Mouse (Mus musculus) liver, postnatal 0 days (tissue): ENCODE results near the gene Amtn. TPM values are rescaled to one million over a fixed set of nuclear protein-coding genes. Genes with fewer than 3 reads are reported as not detected.
"Not testable (repeated sequence)": the region's sequence is repeated elsewhere in the genome, so short reads cannot be mapped to it uniquely, and the experiment has no call there.

Experiments used
- ATAC-seq: fragments of 200-750 bp; cut with Nextera tagmentation; 2 replicates; pipeline ENCODE4 v1.8.0; 2017; ENCODE audit warnings: mild to moderate bottlenecking, moderate library complexity
- DNase-seq: peaks from one replicate; pipeline ENCODE4 v3.0.0-alpha.2; 2016
- H3K27ac ChIP-seq: fragments of 300-500 bp; sonication (generic); 2 replicates; pipeline ENCODE4 v1.5.1; 2014; ENCODE audit warnings: antibody characterized with exemption, moderate library complexity, mild to moderate bottlenecking, low read depth
- H3K27me3 ChIP-seq: fragments of 300-500 bp; sonication (generic); 2 replicates; pipeline ENCODE4 v1.6.1; 2014; ENCODE audit warnings: low read length, control low read depth, mixed read lengths; ENCODE audit not compliant: insufficient read depth
- H3K36me3 ChIP-seq: fragments of 300-500 bp; sonication (generic); replicated peaks from 2 replicates; pipeline ENCODE4 v1.6.1; 2014; ENCODE audit warnings: mild to moderate bottlenecking, control low read depth, low read length, moderate library complexity, mixed read lengths; ENCODE audit not compliant: insufficient read depth
- H3K4me1 ChIP-seq: fragments of 300-500 bp; sonication (generic); 2 replicates; pipeline ENCODE4 v1.6.1; 2014; ENCODE audit warnings: antibody characterized with exemption, mild to moderate bottlenecking, control low read depth; ENCODE audit not compliant: insufficient read depth
- H3K4me2 ChIP-seq: fragments of 300-500 bp; sonication (generic); 2 replicates; pipeline ENCODE4 v1.6.1; 2014; ENCODE audit warnings: low read depth, mild to moderate bottlenecking, low read length, moderate library complexity, mixed read lengths
- H3K4me3 ChIP-seq: fragments of 300-500 bp; sonication (generic); 2 replicates; pipeline ENCODE4 v1.5.1; 2014; ENCODE audit warnings: low read depth, low read length
- H3K9ac ChIP-seq: fragments of 300-500 bp; sonication (generic); replicated peaks from 2 replicates; pipeline ENCODE4 v1.6.1; 2014; ENCODE audit warnings: mild to moderate bottlenecking, moderate library complexity
- H3K9me3 ChIP-seq: fragments of 300-500 bp; sonication (generic); 2 replicates; pipeline ENCODE4 v1.6.1; 2016; ENCODE audit warnings: mild to moderate bottlenecking, control low read depth, low read length, mixed read lengths
- CTCF ChIP-seq: sonication (generic); IDR thresholded peaks from 2 replicates; pipeline ENCODE4 v1.5.1; 2016; ENCODE audit warnings: antibody characterized with exemption, low read depth
- EP300 ChIP-seq: IDR thresholded peaks from 2 replicates; pipeline ENCODE4 v1.6.1; 2016; ENCODE audit warnings: antibody characterized with exemption, low read depth, mild to moderate bottlenecking
- WGBS: fragments of 180-500 bp; shearing (Covaris S2); extraction: QIAGEN DNeasy Blood & Tissue Kit; methylation state at CpG from one replicate; pipeline ENCODE4 v1.1.7; 2014; ENCODE audit not compliant: insufficient replicate concordance; 5-methylcytosine and 5-hydroxymethylcytosine counted together
- polyA plus RNA-seq: library from polyadenylated mRNA; unstranded; fragments of >200 nt; fragmentation: Nextera tagmentation; extraction: Ambion mirVana; gene quantifications from 2 replicates; pipeline ENCODE4 v1.2.1, GENCODE M21; 2015

The Amtn gene
- polyA plus RNA-seq, 1 experiment from 2014 or later = not detected

DNA sequence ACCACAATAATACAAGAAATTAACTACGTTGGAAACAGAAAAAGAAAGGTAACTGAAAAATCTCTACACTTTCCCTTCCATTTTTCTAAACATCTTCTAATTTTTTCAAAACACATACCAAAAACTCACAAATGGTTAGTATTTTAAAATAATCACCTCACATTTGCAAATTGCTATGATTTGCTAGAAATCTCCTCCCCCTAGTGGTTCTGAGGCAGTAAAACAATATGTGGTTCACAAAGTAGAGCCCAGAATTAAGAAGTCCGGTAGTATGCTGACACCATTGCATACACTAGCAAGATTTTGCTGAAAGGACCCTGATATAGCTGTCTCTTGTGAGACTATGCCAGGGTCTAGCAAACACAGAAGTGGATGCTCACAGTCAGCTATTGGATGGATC lies 16.1 kb downstream of the Amtn start:
- H3K27ac ChIP-seq, H3K9ac ChIP-seq, H3K9me3 ChIP-seq, H3K4me3 ChIP-seq, H3K4me2 ChIP-seq, H3K36me3 ChIP-seq, DNase-seq, H3K4me1 ChIP-seq, ATAC-seq, H3K27me3 ChIP-seq: not testable (repeated sequence)
- WGBS = 82% methylated on average over 2 of the region's 2 CpGs
- TF ChIP-seq CTCF = 0 out of 2 replicates have a peak, but pooled peaks have one; percentile 3

DNA sequence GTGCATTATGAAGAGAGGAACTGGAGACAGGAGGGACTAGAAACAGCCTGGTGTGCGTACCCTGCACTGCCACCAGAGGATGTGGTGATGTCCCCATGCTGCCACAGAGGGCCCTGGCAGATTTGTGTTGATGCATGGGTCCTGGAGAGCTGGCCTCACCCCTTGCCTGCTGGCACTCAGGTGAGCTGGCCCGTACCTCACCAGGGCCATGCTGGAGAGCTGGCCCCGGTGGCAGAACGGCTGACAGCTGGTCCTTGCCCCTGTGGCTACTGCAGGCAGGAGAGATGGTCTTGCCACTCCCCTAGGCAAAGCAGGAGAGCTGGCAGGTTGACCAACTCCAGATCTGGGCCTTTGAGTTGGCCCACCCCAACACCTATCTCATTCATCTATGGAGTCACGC lies 22.7 kb downstream of the Amtn start:
- Histone ChIP-seq H3K27me3 (no peaks in the 10 kb centered on the region), H3K36me3 (no peaks in the 10 kb centered on the region), H3K4me2 (no peak overlapping the region), H3K27ac (no peak overlapping the region), H3K4me1 (no peaks in the 10 kb centered on the region), H3K9me3 (no peaks in the 10 kb centered on the region), H3K4me3 (no peak overlapping the region), H3K9ac (no peak overlapping the region)
- no peak for ATAC-seq
- no peak for TF ChIP-seq CTCF
- no peak for TF ChIP-seq EP300
- WGBS = 70% methylated on average over 5 of the region's 5 CpGs
- no peak for DNase-seq

DNA sequence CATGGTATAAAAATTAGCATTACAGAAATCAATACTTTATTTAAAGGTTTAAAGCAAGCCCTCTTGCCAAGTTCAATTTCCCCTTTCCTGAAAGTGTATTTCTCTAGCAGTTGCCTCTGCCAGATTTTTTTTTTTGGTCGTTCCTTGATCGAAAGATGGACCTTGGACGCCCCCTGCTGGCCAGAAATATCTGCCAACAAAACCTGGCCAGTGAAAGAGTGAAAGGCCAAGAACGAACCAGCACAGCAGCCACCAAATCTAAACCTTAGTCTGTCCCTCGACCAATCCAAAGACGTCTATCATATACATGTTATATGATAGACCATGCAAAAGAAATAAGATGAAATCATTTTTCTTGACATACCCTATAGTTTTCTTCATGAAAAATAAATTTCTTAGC lies 23.9 kb downstream of the Amtn start:
- no peaks in the 10 kb centered on the region for H3K4me1 ChIP-seq
- 6% methylated on average over 6 of the region's 6 CpGs for WGBS
- no peak overlapping the region for H3K27ac ChIP-seq
- no peak overlapping the region for H3K9ac ChIP-seq
- DNase-seq (peak; percentile 71), ATAC-seq (no peak)
- no peaks in the 10 kb centered on the region for H3K36me3 ChIP-seq
- H3K27me3 ChIP-seq = no peaks in the 10 kb centered on the region
- no peak overlapping the region for H3K4me3 ChIP-seq
- peak; percentile 67 for TF ChIP-seq CTCF
- no peak for TF ChIP-seq EP300
- no peak overlapping the region for H3K4me2 ChIP-seq
- H3K9me3 ChIP-seq = no peaks in the 10 kb centered on the region

DNA sequence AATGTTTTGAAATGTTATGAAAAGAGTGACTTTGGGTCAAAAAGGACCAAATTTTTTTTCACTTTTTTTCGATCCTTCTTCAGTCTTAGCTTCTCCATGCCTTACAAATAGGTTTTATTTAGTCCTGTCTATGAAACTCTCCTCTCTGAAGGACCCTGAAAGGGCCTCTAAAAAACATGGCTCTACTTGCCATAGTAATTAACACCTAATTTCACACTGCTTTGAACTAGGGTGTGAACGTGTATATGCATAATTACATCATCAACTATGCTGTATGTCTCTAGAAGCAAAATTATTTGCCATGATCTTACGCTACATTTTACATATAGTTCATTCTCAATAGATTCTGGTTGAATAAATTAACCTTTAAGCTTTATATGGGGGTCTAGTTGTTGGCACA lies 25.6 kb downstream of the Amtn start:
- Histone ChIP-seq H3K4me1 (no peaks in the 10 kb centered on the region), H3K27me3 (no peaks in the 10 kb centered on the region), H3K9me3 (no peaks in the 10 kb centered on the region), H3K4me2 (no peak overlapping the region), H3K36me3 (no peaks in the 10 kb centered on the region), H3K9ac (no peak overlapping the region), H3K27ac (no peak overlapping the region), H3K4me3 (no peak overlapping the region)
- 66% methylated on average over 3 of the region's 3 CpGs for WGBS
- DNase-seq (no peak), ATAC-seq (no peak)
- no peak for TF ChIP-seq CTCF
- no peak for TF ChIP-seq EP300

DNA sequence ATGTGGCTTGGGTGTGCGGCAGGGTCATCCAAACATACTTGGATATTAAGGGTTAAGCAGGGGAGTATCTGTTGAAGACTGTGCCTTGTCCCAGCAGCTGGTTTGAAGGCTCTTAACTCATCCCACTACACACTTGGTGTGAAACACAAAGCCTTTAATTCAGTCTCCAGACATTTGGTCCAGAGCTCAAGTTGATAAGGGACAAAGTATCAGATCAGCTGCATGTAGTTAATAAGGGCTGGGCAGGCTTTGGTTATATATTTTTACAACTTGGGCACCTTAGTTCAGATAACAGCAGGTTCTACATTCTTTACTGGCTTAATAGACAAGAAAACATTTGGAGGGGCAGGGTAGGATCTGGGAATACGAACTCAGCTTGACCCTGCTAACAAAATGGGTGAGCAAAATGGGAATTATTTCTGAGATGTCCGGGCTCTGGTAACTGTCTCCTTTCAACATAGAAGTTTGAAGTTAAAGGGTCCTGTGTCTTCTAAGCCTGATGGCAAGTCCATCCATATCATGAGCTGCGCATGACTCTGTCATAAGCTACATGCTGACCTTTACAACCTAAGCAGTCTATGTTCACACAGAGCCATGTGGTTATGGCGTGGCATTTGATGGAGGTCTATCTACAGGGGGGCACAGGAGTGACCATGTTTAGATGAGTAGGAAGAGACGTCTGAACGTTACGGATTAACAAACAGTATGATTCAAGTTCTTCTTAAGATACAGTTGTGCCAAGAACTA lies 44.6 kb downstream of the Amtn start:
- Histone ChIP-seq H3K4me3 (no peak overlapping the region), H3K27ac (no peak overlapping the region), H3K4me2 (no peak overlapping the region), H3K9ac (no peak overlapping the region), H3K36me3 (no peaks in the 10 kb centered on the region), H3K9me3 (no peaks in the 10 kb centered on the region), H3K27me3 (no peaks in the 10 kb centered on the region), H3K4me1 (no peaks in the 10 kb centered on the region)
- 75% methylated on average over 8 of the region's 8 CpGs for WGBS
- TF ChIP-seq EP300 (no peak), CTCF (no peak)
- no peak for ATAC-seq
- DNase-seq = no peak

DNA sequence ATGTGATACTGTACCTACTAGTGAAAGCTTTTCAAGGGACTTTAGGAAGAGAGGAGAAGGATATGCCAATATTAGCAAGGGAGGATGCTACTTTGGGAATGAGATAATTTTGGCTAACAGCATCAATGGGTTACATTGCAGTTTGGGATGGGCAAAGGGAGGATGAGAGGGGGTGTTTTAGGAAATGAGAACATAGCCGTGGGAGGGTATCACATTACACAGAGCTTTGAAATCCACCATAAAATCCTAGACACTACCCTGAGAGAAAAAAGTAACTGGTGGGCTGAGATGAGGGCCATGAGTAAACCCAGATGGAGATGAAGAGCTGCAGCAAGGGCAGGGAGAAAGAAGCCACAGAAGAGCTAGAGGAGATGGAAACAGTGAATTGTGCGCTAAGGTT lies 49.0 kb downstream of the Amtn start:
- not testable (repeated sequence) for H3K27me3 ChIP-seq, ATAC-seq, H3K4me1 ChIP-seq, H3K9ac ChIP-seq, H3K36me3 ChIP-seq, H3K4me3 ChIP-seq, H3K9me3 ChIP-seq, DNase-seq, H3K4me2 ChIP-seq, H3K27ac ChIP-seq
- WGBS = 61% methylated on average over 2 of the region's 2 CpGs

DNA sequence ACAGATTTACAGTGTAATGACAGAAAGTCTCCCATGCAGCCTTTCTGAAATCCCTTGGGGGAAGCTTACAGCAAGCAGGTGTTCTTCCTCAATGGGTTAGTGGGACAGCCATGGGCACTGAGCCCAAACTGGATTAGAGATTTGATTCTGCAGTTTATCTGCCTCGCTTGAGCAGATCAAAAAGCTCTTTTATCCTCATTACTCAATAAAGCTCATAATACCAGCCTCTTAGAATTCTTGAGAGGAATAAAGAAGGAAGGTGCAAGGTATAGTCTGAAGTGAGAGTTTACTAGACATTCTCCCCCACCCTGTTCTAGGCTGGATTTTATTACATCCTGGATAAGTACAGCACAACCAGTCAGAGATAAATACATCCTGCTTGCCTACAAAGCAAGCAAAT lies 50.8 kb downstream of the Amtn start:
- WGBS = 68% methylated on average over 1 of the region's 1 CpGs
- H3K9me3 ChIP-seq = no peaks in the 10 kb centered on the region
- DNase-seq (no peak), ATAC-seq (no peak)
- no peaks in the 10 kb centered on the region for H3K4me1 ChIP-seq
- no peak overlapping the region for H3K9ac ChIP-seq
- H3K27me3 ChIP-seq = no peaks in the 10 kb centered on the region
- H3K27ac ChIP-seq = no peak overlapping the region
- no peaks in the 10 kb centered on the region for H3K36me3 ChIP-seq
- H3K4me3 ChIP-seq = no peak overlapping the region
- TF ChIP-seq CTCF = no peak
- TF ChIP-seq EP300 = no peak
- no peak overlapping the region for H3K4me2 ChIP-seq

Other genes starting within 250 kb of the Amtn start
- not detected in 2 replicates for gene Gm11115, start 222.0 kb upstream of the Amtn start, polyA plus RNA-seq
- not detected in 2 replicates for gene Gm7714, start 107.2 kb upstream of the Amtn start, polyA plus RNA-seq
- gene Prol1, start 58.8 kb upstream of the Amtn start, polyA plus RNA-seq = not detected in 2 replicates
- gene Ambn, start 79.9 kb downstream of the Amtn start, polyA plus RNA-seq = not detected in 2 replicates
- not detected in 2 replicates for gene Enam, start 111.9 kb downstream of the Amtn start, polyA plus RNA-seq
- 0.09 TPM in 2 replicates for gene Jchain, start 151.8 kb downstream of the Amtn start, polyA plus RNA-seq
- 27.2 and 27.6 TPM in 2 replicates for gene Utp3, start 178.4 kb downstream of the Amtn start, polyA plus RNA-seq
- gene Rufy3, start 188.9 kb downstream of the Amtn start, polyA plus RNA-seq = 6.8 and 7.0 TPM in 2 replicates